Mouse (Mus musculus): ENCODE results near the gene Sesn3. TPM values are rescaled to one million over a fixed set of nuclear protein-coding genes. Genes with fewer than 3 reads are reported as not detected.
"Not testable (repeated sequence)": the region's sequence is repeated elsewhere in the genome, so short reads cannot be mapped to it uniquely, and the experiment has no call there.

The Sesn3 gene
- polyA plus RNA-seq (2015; fragmentation: Nextera tagmentation; extraction: Ambion mirVana) = 12.9 and 15.8 TPM in 2 replicates

DNA sequence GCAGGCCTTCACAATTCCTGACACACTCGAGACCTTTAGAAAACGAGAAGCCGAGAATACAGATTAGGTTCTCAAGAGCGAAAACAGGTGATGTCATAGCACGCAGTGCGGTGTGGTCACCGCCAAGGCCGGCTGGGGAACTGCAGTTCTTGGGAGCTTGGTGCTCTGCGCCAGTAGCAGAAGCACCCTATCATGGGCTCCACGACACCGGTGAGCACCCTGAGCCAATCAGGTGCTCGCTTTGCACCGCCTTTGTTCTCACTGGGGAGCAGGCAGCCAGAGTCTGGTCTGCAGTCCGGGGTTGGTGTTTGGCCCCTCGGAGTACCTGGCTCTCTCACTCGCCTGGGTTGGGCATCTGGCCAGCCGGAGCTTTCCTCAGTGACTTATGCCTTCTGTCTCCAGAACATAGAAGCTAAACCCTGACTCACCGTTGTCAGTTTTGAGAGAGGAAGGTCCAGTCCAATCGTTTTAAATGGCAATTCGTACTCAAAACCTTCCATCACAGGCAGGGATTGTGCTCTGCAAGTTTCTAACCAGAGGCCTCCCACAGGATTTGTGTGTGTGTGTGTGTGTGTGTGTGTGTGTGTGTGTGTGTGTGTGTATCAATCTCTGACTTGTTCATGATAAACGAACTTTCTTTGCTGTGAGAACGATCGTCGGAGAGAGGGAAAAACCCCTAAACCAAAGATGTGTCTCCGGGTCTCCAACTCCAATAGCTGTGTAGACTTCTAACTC, at the start of gene Sesn3:
Gene Sesn3 (plus strand): TSS at position 82 of the 735 bp plus-strand sequence.
- peak; percentile 29 for ATAC-seq (ENCODE audit: low read depth)

DNA sequence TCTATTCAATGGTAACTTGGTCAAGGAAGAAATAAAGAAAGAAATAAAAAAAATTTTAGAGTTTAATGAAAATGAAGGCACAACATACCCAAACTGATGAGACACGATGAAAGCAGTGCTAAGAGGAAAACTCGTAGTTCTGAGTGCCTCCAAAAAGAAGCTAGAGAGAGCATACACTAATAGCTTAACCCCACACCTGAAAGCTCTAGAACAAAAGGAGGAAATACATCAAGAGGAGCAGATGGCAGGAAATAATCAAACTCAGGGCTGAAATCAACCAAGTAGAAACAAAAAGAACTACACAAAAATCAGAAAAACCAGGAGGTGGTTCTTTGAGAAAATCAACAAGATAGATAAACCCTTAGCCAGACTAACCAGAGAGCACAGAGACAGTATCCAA, 47.8 kb upstream of the Sesn3 start:
- not testable (repeated sequence) for H3K9ac ChIP-seq (ENCODE audit: low read length); H3K4me2 ChIP-seq (ENCODE audit: low read depth, low read length); H3K27ac ChIP-seq (ENCODE audit: low read length); ATAC-seq (ENCODE audit: low read depth); H3K9me3 ChIP-seq (ENCODE audit: control insufficient read depth, low read length); H3K36me3 ChIP-seq (ENCODE audit: control insufficient read depth, insufficient read depth, low read length); H3K27me3 ChIP-seq (ENCODE audit: control insufficient read depth, insufficient read depth, low read depth, low read length); H3K4me1 ChIP-seq (replicated peaks; ENCODE audit: control insufficient read depth, insufficient read depth, low read length); H3K4me3 ChIP-seq (ENCODE audit: low read length)
- WGBS = 80% methylated on average over 2 of the region's 2 CpGs

More for the DNA sequence above, at the start of gene Sesn3:
- Histone ChIP-seq H3K4me3 (ENCODE audit: low read length) (peak within 1 kb of the TSS; percentile 99), H3K36me3 (ENCODE audit: control insufficient read depth, insufficient read depth, low read length) (no peaks in the 10 kb centered on the region), H3K27ac (ENCODE audit: low read length) (peak within 1 kb of the TSS; percentile 96), H3K9ac (ENCODE audit: low read length) (peak within 1 kb of the TSS; percentile 70), H3K4me2 (ENCODE audit: low read depth, low read length) (peak within 1 kb of the TSS; percentile 61), H3K27me3 (ENCODE audit: control insufficient read depth, insufficient read depth, low read depth, low read length) (no peaks in the 10 kb centered on the region), H3K4me1 (replicated peaks; ENCODE audit: control insufficient read depth, insufficient read depth, low read length) (peaks cover 6% of the 10 kb centered on the region; the same call in 1 of the 2 replicates), H3K9me3 (ENCODE audit: control insufficient read depth, low read length) (no peaks in the 10 kb centered on the region)
- WGBS = 5% methylated on average over 25 of the region's 25 CpGs

DNA sequence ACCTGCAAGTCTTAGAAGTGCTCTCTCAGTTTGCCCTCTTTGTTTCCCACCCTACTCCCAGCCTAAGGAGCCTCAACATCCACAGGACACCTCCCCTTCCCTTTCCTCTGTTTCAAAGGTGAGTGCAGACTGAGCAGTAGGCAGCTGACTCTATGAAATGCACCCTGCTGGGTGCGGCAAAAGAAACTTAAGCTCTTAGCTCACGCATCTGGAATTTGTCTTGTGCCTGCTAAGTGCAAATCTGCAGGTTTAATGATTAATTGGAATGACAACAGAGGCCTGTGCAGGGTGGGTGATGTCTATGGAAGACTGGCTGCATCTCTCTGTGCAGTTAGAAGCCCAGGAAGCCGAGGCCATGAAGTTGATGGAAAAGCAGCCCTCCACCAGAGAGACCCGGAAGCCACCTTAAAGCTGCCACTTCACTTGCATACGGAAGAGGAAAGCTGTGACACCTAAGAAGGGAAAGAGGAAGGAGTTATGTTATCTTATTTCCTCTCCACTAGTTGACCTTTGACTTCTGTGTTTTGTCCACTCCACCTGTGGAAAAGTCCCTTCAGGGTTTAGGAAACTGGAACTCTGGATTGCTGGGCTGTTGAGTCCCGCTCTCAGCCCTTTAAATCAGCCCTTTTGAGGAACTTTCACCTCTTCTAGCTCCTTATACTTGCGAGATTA, 41.0 kb upstream of the Sesn3 start:
- peak; percentile 93 for ATAC-seq (ENCODE audit: low read depth)
- Histone ChIP-seq H3K4me3 (ENCODE audit: low read length) (no peak overlapping the region), H3K27me3 (ENCODE audit: control insufficient read depth, insufficient read depth, low read depth, low read length) (no peaks in the 10 kb centered on the region), H3K9ac (ENCODE audit: low read length) (no peak overlapping the region), H3K36me3 (ENCODE audit: control insufficient read depth, insufficient read depth, low read length) (no peaks in the 10 kb centered on the region), H3K9me3 (ENCODE audit: control insufficient read depth, low read length) (no peaks in the 10 kb centered on the region), H3K4me1 (replicated peaks; ENCODE audit: control insufficient read depth, insufficient read depth, low read length) (0 out of 2 replicates have a peak, but pooled peaks cover 3% of the 10 kb centered on the region), H3K27ac (ENCODE audit: low read length) (peak overlapping the region; percentile 78), H3K4me2 (ENCODE audit: low read depth, low read length) (no peak overlapping the region)
- 33% methylated on average over 7 of the region's 7 CpGs for WGBS

DNA sequence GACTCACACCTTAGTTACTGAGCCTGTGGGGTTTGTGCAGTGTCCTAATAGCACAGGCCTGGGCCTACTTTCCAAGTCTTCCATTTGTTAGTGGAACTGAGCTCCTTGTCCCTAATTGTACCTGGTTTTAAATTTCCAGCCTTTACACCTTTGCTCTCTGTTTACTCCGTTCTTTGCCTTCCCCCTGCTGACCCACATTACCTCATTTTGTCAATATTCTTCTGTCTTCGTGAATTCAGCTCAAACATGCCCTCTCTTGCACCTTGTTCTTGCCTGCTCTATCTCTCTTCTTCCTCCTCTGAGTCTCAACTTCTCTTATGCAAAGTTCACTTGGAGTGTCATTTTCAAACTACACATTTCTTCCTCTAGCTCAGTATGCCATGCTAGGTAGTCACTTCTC, 39.6 kb upstream of the Sesn3 start:
- Histone ChIP-seq H3K9me3 (ENCODE audit: control insufficient read depth, low read length) (no peaks in the 10 kb centered on the region), H3K27ac (ENCODE audit: low read length) (no peak overlapping the region), H3K4me2 (ENCODE audit: low read depth, low read length) (no peak overlapping the region), H3K4me1 (replicated peaks; ENCODE audit: control insufficient read depth, insufficient read depth, low read length) (0 out of 2 replicates have a peak, but pooled peaks cover 3% of the 10 kb centered on the region), H3K27me3 (ENCODE audit: control insufficient read depth, insufficient read depth, low read depth, low read length) (no peaks in the 10 kb centered on the region), H3K36me3 (ENCODE audit: control insufficient read depth, insufficient read depth, low read length) (no peaks in the 10 kb centered on the region), H3K9ac (ENCODE audit: low read length) (no peak overlapping the region), H3K4me3 (ENCODE audit: low read length) (no peak overlapping the region)
- no peak for ATAC-seq (ENCODE audit: low read depth)
- 48% methylated on average over 2 of the region's 2 CpGs for WGBS

DNA sequence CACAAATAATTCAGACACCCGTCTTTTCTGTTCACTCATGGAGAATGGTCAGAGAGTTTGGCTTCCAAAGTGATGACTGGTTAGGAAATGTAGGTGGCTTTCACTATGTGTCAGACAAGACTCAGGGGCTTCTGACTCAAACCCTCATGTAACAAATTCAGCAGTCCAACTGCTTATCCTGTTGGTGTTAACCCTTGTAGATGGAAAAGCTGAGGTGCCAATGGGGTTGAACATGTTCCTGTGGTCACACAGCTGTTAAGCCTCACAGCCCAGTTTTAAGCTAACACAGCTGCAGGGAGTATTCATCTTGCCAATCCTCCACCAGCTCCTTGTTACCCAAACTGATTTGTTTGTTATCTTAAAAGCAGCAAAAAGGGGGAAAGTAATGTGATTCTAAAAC, 33.9 kb upstream of the Sesn3 start:
- not testable (repeated sequence) for H3K27ac ChIP-seq (ENCODE audit: low read length); H3K36me3 ChIP-seq (ENCODE audit: control insufficient read depth, insufficient read depth, low read length); H3K9ac ChIP-seq (ENCODE audit: low read length); H3K9me3 ChIP-seq (ENCODE audit: control insufficient read depth, low read length); ATAC-seq (ENCODE audit: low read depth); H3K27me3 ChIP-seq (ENCODE audit: control insufficient read depth, insufficient read depth, low read depth, low read length); H3K4me2 ChIP-seq (ENCODE audit: low read depth, low read length); H3K4me3 ChIP-seq (ENCODE audit: low read length)
- WGBS = 38% methylated on average over 1 of the region's 1 CpGs
- H3K4me1 ChIP-seq (replicated peaks; ENCODE audit: control insufficient read depth, insufficient read depth, low read length) = peaks cover 11% of the 10 kb centered on the region; the same call in 1 of the 2 replicates

DNA sequence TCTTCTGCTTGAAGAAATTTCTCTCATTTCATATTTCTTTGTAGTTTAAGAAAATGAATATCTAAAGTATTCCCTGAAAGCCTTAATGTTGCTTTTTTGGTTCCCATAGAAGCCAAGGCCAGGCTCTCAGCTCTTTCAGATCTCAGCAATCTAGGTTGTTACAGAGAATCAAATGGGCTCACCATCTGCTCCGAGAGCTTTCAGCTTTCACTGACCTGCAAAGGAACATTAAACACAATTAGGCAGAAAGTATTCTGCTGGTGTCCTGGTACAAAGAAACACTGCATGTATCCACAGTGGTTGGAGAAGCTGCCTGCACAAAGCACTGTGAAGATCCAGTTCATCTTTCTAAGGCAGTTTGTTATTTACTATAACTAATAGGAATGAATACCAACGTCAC, 32.6 kb upstream of the Sesn3 start:
- H3K4me1 ChIP-seq (replicated peaks; ENCODE audit: control insufficient read depth, insufficient read depth, low read length) = peaks cover 13% of the 10 kb centered on the region; the same call in 1 of the 2 replicates
- no peak for ATAC-seq (ENCODE audit: low read depth)
- H3K36me3 ChIP-seq (ENCODE audit: control insufficient read depth, insufficient read depth, low read length) = no peaks in the 10 kb centered on the region
- no peak overlapping the region for H3K4me3 ChIP-seq (ENCODE audit: low read length)
- WGBS = 70% methylated on average over 2 of the region's 2 CpGs
- H3K27ac ChIP-seq (ENCODE audit: low read length) = no peak overlapping the region
- no peaks in the 10 kb centered on the region for H3K27me3 ChIP-seq (ENCODE audit: control insufficient read depth, insufficient read depth, low read depth, low read length)
- H3K9me3 ChIP-seq (ENCODE audit: control insufficient read depth, low read length) = no peaks in the 10 kb centered on the region
- H3K4me2 ChIP-seq (ENCODE audit: low read depth, low read length) = no peak overlapping the region
- no peak overlapping the region for H3K9ac ChIP-seq (ENCODE audit: low read length)

DNA sequence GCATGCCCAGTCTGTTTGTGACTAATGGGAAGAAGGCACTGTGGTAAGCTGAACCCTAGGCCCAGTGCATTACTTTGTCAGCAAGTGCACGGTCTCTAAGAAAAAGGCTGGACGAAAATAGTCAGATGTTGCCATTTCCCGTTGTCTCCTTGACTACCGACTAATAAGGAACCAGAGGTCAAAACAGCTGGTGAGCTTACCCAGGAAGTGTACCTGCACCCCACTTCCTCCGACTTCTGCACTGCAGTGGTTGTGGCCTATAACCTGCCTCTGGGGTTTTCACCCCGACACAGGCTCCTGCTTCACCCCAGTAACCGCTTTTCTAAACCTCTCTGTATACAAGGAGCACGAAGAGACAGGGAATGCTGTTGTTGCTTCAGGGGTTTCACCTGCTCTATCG, 30.3 kb upstream of the Sesn3 start:
- Histone ChIP-seq H3K9me3 (ENCODE audit: control insufficient read depth, low read length) (no peaks in the 10 kb centered on the region), H3K36me3 (ENCODE audit: control insufficient read depth, insufficient read depth, low read length) (no peaks in the 10 kb centered on the region), H3K4me3 (ENCODE audit: low read length) (no peak overlapping the region), H3K4me1 (replicated peaks; ENCODE audit: control insufficient read depth, insufficient read depth, low read length) (peaks cover 19% of the 10 kb centered on the region), H3K27me3 (ENCODE audit: control insufficient read depth, insufficient read depth, low read depth, low read length) (no peaks in the 10 kb centered on the region), H3K4me2 (ENCODE audit: low read depth, low read length) (no peak overlapping the region), H3K9ac (ENCODE audit: low read length) (no peak overlapping the region), H3K27ac (ENCODE audit: low read length) (no peak overlapping the region)
- 48% methylated on average over 9 of the region's 9 CpGs for WGBS
- ATAC-seq (ENCODE audit: low read depth) = no peak

DNA sequence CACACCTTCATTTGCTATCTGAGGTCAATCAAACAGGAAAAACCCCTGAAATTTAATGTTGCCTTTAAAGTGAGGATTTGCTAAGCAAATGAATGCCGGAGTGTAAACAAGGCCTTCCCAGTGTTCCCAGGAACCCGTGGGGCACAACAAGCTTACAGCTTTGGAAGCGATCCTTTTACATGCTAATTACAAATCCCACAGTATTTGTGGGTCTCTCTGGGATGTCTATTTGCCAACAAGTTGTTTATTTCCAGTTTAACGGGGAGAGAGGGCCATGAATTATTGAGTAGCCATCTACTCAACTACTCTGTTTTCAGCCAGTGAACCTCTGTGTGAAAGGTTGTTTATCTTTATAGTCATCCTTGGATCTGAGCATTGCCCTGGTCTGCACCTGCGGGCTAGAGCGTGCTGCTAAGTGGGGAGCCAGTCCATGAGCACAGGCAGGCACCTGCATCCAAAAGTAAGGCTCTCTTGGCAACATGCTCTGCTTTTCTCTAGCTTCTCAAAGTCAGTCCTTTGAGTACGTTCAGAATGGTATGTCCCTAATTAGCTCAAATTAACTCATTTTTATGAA, 29.8 kb upstream of the Sesn3 start:
- 40% methylated on average over 7 of the region's 7 CpGs for WGBS

More for the DNA sequence above, 29.8 kb upstream of the Sesn3 start:
- Histone ChIP-seq H3K36me3 (ENCODE audit: control insufficient read depth, insufficient read depth, low read length) (no peaks in the 10 kb centered on the region), H3K9me3 (ENCODE audit: control insufficient read depth, low read length) (no peaks in the 10 kb centered on the region), H3K4me1 (replicated peaks; ENCODE audit: control insufficient read depth, insufficient read depth, low read length) (peaks cover 19% of the 10 kb centered on the region), H3K9ac (ENCODE audit: low read length) (no peak overlapping the region), H3K4me2 (ENCODE audit: low read depth, low read length) (no peak overlapping the region), H3K4me3 (ENCODE audit: low read length) (no peak overlapping the region), H3K27ac (ENCODE audit: low read length) (no peak overlapping the region; the same call in 1 of the 2 replicates), H3K27me3 (ENCODE audit: control insufficient read depth, insufficient read depth, low read depth, low read length) (no peaks in the 10 kb centered on the region)
- no peak for ATAC-seq (ENCODE audit: low read depth)
